In genomic region chr11:120623961-120624679, GRCm38 (mm10) we compare ENCODE assay signal across 7 mouse cellular contexts. TPM values are rescaled to one million over a fixed set of nuclear protein-coding genes. Genes with fewer than 3 reads are reported as not detected.
DNase-seq lines count a peak whose midpoint lies in the region; ATAC-seq lines count a peak whose summit lies in the region.

No protein-coding gene starts in this region.

- 12% methylated on average over 30 of the region's 30 CpGs for WGBS in embryonic facial prominence, embryonic 13.5 days

- DNase-seq in CD8-positive naive resting alpha-beta T cell, adult 2 months (ENCODE audit: low read depth in 2 of 2, low spot score in 2 of 2) = peak; percentile 69 to 77
- DNase-seq in R1 (ENCODE audit: low read depth, low spot score) = peak; percentile 89
- DNase-seq in heart, postnatal 14 days = peak; percentile 69 to 80
- DNase-seq in layer of hippocampus, postnatal 10 days (ENCODE audit: low spot score in 2 of 2) = peak; percentile 67 to 76
- DNase-seq in lung, postnatal 36 days = peak; percentile 85
- DNase-seq in right cerebral cortex, postnatal 14 days = peak; percentile 71

- H3K4me3 ChIP-seq in embryonic facial prominence, embryonic 13.5 days = peak overlapping the region; percentile 99

- peaks cover 60% of the 10 kb centered on the region for H3K36me3 ChIP-seq in embryonic facial prominence, embryonic 13.5 days

- intact Hi-C loops in heart, postnatal 14 days (cut with DNase I) = loop anchor here (2.0 to 5.0 kb wide), 2 partner anchors 51 to 173 kb away; partner anchors contain the start of gene Dus1l

- peak overlapping the region; percentile 85 for H3K9ac ChIP-seq in embryonic facial prominence, embryonic 13.5 days

- peak overlapping the region; percentile 99 for H3K4me2 ChIP-seq in embryonic facial prominence, embryonic 13.5 days

- no peaks in the 10 kb centered on the region for H3K9me3 ChIP-seq in embryonic facial prominence, embryonic 13.5 days

- no peak for ATAC-seq in embryonic facial prominence, embryonic 13.5 days (ENCODE audit: insufficient number of reproducible peaks, insufficient read depth, low FRiP score, low TSS enrichment, low read depth)

- H3K4me1 ChIP-seq in embryonic facial prominence, embryonic 13.5 days = peaks cover 17% of the 10 kb centered on the region

- no peaks in the 10 kb centered on the region for H3K27me3 ChIP-seq in embryonic facial prominence, embryonic 13.5 days

- H3K27ac ChIP-seq in embryonic facial prominence, embryonic 13.5 days = peak overlapping the region; percentile 71

RNA-seq across cellular contexts. Expression of gene Sirt7, which starts 0.9 kb away (rescaled TPM):
- polyA plus RNA-seq in embryonic facial prominence, embryonic 13.5 days (2015; fragmentation: Nextera tagmentation; extraction: Ambion mirVana) = 26.6 and 30.0 TPM in 2 replicates
- 10 to 100 TPM; 10.8 to 12.3 TPM for total RNA-seq in heart, postnatal 14 days (2021)
- 10 to 100 TPM; 33.5 to 39.7 TPM for total RNA-seq in layer of hippocampus, postnatal 10 days (2021)

RNA-seq across cellular contexts. Expression of gene Pcyt2, which starts 6.4 kb away (rescaled TPM):
- 150 and 152 TPM in 2 replicates for polyA plus RNA-seq in embryonic facial prominence, embryonic 13.5 days (2015; fragmentation: Nextera tagmentation; extraction: Ambion mirVana)
- 10 to 100 TPM; 47.7 to 49.4 TPM for total RNA-seq in heart, postnatal 14 days (2021)
- 100 to 1,000 TPM; 132 to 145 TPM for total RNA-seq in layer of hippocampus, postnatal 10 days (2021)

RNA-seq across cellular contexts. Expression of gene Mafg, which starts 9.3 kb away (rescaled TPM):
- 22.0 and 30.0 TPM in 2 replicates for polyA plus RNA-seq in embryonic facial prominence, embryonic 13.5 days (2015; fragmentation: Nextera tagmentation; extraction: Ambion mirVana)
- total RNA-seq in heart, postnatal 14 days (2021) = 10 to 100 TPM; 33.7 to 41.0 TPM
- total RNA-seq in layer of hippocampus, postnatal 10 days (2021) = 10 to 100 TPM; 79.3 to 86.7 TPM

RNA-seq across cellular contexts. Expression of gene Npb, which starts 15.8 kb away (rescaled TPM):
- polyA plus RNA-seq in embryonic facial prominence, embryonic 13.5 days (2015; fragmentation: Nextera tagmentation; extraction: Ambion mirVana) = 0.98 and 1.7 TPM in 2 replicates
- not detected for total RNA-seq in heart, postnatal 14 days (2021)
- 1 to 10 TPM; 2.2 to 2.4 TPM for total RNA-seq in layer of hippocampus, postnatal 10 days (2021)

RNA-seq across cellular contexts. Expression of gene Pycr1, which starts 19.4 kb away (rescaled TPM):
- 27.7 and 34.9 TPM in 2 replicates for polyA plus RNA-seq in embryonic facial prominence, embryonic 13.5 days (2015; fragmentation: Nextera tagmentation; extraction: Ambion mirVana)
- 1 to 10 TPM; 1.9 to 2.1 TPM for total RNA-seq in heart, postnatal 14 days (2021)
- 1 to 10 TPM; 3.5 to 5.3 TPM for total RNA-seq in layer of hippocampus, postnatal 10 days (2021)
